Mouse (Mus musculus): Measurements from ENCODE around the gene Keap1. TPM values are rescaled to one million over a fixed set of nuclear protein-coding genes. Genes with fewer than 3 reads are reported as not detected.
"Not testable (repeated sequence)": the region's sequence is repeated elsewhere in the genome, so short reads cannot be mapped to it uniquely, and the experiment has no call there.

Keap1 gene
- total RNA-seq, 2 experiments from 2014 or later, result 43.1 to 44.5 TPM

- DNase-seq, result no peak
Measured at GRCm38 (mm10) chr9:21233366-21233765, 5.8 kb downstream of the Keap1 start.

DNA sequence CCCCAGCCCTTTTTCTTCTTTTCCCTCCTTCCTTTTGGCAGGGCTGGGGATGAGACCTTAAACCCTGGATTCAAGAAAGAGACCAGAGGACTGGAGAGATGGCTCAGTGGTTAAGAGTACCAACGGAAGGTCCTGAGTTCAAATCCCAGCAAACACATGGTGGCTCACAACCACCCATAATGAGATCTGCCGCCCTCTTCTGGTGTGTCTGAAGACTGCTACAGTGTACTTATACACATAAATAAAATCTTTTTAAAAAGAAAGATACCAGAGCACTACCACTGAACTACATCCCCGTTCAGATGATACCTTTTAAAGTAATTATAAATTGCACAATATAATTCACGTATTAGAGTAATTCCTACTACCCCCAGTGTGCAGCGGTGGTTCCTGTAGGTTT is 6.3 kb downstream of the Keap1 start:
- no peak for DNase-seq

GRCm38 (mm10) chr9:21231551-21231950 is 7.6 kb downstream of the Keap1 start:
- no peak for DNase-seq

DNA sequence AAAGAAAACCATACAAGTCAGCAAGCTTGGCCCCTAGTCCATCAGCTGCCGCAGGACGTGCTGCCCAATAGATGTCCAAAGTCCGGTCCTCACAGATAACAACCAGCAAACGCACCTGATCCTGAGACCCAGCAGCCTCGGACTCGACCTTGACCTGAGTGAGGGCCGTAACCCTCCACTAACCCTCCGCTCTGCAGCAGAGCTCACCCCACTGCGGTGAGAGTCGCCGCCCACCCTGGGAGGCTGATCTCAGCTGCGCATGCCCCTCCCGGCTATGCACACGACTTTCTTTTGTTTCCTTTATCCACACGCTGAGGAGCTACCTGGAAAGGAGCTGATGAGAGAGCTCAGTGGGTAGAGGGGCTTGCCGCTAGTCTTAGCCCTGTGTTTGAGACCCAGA is 11.8 kb downstream of the Keap1 start:
- DNase-seq, result no peak

DNA sequence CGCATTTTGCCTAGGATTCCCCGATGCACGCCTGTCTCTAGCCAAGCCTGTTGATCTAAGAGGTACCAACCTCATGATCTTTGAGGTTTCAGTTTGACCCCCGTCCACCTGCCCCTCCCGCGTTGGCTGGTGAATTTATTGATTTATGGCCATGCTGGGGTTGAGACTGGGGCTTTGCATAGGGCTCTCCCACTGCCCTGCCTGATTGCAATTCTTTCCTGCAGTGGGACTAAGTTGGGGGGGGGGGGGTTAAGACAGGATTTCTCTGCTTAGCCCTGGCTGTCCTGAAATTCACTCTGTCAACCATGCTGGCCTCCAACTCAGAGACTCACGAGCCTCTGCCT is 13.8 kb downstream of the Keap1 start:
- DNase-seq, result no peak

DNA sequence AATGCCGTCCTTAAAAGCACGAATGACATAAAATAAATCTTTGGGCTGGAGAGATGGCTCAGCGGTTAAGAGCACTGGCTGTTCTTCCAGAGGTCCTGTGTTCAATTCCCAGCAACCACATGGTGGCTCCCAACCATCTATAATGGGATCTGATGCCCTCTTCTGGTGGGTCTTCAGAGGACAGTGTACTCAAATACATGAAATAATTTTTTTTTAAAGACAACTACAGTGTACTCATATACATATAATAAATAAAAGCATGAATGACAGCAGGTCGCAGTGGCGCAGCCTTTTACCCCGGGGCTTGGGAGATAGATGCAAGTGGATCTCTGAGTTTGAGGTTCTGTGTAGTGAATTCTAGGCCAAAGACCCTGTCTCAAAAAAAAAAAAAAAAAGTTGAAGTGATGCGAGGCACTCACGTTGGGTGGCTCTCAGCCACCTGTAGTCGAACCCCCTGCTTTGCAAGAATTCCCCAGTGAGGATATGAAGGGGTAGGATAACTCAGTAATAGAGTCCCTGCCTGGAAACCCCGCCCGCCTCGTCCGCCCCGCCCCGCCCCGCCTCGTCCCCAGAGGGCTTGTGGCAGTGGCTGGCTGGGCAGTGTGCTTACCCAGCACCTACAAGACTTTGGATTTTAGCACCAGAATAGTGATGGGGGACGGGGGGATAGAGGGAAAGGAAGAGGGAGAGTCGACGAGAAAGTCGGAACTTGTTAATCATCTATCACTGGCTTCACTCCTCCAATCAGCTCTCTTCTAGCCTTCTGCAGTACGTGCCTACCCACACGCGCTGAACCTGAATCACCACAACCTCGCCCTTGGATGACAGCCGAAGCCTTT is 14.4 kb downstream of the Keap1 start:
- peak; percentile 58 to 61 for DNase-seq

DNA sequence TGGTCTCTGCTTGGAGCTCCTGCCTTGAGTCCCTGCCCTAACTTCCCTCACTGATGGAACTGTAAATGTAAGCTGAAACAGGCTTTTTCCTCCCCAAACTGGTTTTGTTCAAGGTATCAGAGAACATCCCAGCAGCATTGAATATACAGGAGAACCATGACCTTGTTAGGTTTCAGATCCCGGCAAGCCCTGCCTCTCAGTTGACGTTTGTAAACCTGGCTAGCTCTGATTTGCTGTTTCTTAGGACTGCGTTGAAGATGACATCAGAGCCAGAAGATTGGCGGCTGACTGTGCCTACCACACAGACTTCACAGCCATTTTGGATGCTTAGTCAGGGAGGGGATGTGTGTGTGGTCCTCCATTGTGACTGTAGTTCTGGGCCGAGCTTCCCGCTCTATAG is 15.3 kb downstream of the Keap1 start:
- DNase-seq, result no peak

DNA sequence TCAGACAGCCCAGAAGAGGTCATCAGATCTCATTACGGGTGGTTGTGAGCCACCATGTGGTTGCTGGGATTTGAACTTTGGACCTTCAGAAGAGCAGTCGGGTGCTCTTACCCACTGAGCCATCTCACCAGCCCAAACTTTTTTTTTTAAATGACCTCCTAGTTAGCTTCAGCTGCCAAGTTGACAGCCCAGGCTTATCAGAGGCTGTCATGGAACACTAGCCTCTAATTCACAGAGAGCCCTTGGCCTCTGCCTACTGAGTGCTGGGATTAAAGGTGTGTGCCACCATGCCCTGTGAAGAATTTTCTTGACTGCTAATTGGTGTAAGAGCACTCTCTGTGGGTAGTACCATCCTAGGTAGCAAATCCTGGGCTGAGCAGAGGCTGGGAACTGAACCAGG is 15.7 kb downstream of the Keap1 start:
- DNase-seq, result not testable (repeated sequence)

DNA sequence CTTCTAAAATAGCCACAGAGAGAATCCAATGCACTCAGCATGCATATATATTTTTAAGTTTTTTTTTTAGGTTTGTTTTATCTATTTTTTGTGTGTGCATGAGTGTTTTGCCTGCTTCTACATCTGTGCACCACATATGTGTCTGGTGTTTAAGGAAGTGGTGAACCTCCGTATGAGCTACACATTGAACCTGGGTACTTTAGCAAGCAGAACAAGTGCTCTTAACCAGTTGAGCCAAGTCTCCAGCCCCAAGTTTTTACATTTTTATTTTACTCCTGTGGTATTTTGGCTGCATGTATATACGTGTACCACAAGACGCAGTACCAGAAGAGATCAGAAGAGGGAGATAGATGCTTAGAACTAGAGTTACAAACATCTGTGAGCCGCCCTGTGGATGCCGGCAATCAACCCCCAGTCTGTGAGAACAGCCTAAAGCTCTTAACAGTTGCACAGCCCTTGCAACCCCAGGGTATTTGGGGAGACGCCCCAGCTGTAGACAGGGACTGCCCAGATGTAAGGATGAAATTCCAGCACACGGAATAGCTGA is 17.7 kb downstream of the Keap1 start:
- DNase-seq, result peak; percentile 47 to 75

DNA sequence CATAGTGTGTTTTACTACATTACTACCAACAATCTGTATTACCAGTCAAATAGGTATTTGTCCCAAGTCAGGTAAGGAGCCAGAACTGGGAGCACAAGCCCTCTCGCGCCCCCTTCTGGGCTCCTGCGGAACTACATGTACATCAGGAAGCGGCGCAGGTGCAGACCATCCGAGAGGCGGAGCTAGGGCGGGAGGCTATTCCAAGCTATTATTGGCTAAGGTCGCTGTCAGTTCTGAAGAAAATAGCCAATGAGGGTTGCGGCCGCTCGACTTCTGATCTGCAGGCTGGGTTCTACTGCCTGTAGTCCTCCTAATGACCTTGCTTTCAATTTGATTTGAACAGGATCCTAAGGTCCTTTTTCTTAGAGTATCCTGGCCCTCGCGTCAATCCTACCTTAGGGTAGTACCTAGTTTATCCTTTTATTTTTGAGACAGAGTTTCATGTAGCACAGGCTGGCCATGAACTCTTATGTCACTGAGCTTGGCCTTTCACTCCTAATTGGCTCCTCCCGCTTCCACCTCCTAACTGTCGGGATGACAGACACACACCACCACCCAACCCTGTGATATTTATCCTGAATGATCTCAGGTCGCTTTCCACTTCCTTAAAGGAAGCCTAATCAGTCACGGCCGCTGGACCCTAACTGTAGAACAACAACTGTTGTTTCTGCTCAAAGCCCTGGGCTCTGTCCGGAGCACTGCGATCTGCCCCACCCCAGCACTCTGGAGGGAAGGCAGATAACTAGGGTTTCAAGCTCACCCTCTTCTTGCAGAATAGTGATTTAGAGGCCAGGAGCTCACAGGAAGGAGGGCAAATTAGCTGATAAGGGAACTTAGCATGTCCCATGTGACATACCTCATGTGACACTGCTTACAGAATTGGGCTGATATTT is 18.4 kb downstream of the Keap1 start:
- peak; percentile 94 to 95 for DNase-seq

DNA sequence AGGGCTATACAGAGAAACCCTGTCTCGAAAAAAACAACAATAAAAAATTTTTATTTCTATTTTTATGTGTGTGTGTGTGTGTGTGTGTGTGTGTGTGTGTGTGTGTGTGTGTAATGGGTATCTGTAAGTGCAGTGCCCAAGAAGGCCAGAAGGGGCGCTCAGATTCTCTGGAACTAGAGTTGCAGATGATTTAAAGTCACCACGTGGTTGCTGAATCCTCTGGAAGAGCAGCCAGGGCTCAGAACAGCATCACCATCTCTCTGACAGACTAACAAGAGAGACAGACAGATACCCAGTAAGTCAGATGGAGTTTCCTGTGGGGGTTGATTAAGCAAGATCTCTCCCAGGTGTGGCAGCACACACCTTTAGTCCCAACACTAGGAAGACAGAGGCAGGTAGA is 19.3 kb downstream of the Keap1 start:
- no peak for DNase-seq

- DNase-seq, result no peak
Measured at GRCm38 (mm10) chr9:21216050-21216841, 22.9 kb downstream of the Keap1 start.

GRCm38 (mm10) chr9:21213617-21214190 is 25.5 kb downstream of the Keap1 start:
- DNase-seq, result no peak

- no peak for DNase-seq
Measured at GRCm38 (mm10) chr9:21211624-21212023, 27.5 kb downstream of the Keap1 start.

GRCm38 (mm10) chr9:21210821-21211220 is 28.3 kb downstream of the Keap1 start:
- no peak for DNase-seq

DNA sequence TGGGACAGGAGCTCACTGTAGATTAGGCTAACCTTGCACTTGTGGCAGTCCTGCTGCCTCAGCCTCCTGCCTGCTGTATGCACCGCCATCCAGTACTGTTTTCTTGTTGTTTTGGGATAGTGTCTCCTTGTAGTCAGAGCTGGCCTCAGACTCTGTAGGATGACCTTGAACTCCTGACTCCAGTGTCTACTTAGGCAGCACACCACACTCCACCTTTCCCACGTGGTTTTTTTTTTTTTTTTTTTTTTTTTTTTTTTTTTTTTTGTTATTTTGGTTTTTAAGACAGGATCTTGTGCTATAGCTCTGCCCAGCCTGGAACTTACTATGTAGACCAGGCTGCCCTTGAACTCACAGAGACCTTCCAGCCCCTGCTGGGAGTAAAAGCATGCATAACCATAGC is 30.5 kb downstream of the Keap1 start:
- no peak for DNase-seq

GRCm38 (mm10) chr9:21206848-21207247 is 32.3 kb downstream of the Keap1 start:
- no peak for DNase-seq

DNA sequence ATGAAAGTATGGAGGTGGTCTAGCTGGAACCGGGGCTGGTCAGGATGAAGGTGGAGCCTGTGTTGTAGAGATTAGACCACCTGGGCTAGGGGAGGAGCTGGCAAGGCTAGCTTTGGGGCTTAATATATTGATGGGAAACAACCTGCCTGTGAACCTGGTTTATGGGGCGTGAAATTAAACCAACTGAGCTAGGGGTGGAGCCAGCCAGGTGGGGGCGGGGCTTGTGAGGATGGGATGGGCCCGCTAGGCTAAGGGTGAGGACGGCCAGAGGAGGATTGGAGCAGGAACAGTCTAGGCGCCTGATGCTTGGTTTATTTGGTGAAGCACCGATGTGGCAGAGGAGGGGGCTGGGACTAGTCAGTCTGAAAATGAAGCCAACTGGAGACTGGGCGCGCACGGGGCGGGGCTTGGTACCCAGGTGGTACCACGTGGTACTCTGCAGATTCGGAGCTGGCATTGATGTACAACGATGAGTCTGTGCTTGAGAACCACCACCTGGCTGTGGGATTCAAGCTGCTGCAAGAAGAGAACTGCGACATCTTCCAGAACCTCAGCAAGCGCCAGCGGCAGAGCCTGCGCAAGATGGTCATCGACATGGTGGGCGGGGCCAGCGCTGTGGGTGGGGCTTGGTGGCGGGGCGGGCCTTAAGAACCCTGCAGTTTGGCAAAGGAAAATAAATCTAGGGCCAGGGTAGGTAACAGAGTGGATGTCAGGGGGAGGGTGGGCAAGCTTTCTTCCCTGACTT is 34.5 kb downstream of the Keap1 start:
- no peak for DNase-seq

GRCm38 (mm10) chr9:21204156-21204527 is 35.0 kb downstream of the Keap1 start:
- DNase-seq, result no peak

GRCm38 (mm10) chr9:21198960-21199359 is 40.2 kb downstream of the Keap1 start:
- DNase-seq, result no peak

- no peak for DNase-seq
Measured at GRCm38 (mm10) chr9:21197981-21198380, 41.2 kb downstream of the Keap1 start.

Data from heart, adult 18-20 months (tissue).